Mouse (Mus musculus) hindbrain, embryonic 15.5 days (tissue): ENCODE results near the gene Hydin. TPM values are rescaled to one million over a fixed set of nuclear protein-coding genes. Genes with fewer than 3 reads are reported as not detected.

Experiments used
- ATAC-seq: fragments of 200-750 bp; cut with Nextera tagmentation; 2 replicates; pipeline ENCODE4 v1.8.0; 2017; ENCODE audit warnings: low read depth, moderate number of reproducible peaks, moderate TSS enrichment; ENCODE audit not compliant: low FRiP score
- H3K27ac ChIP-seq: fragments of 300-500 bp; sonication (generic); replicated peaks from 2 replicates; pipeline ENCODE4 v1.5.1; 2015; ENCODE audit warnings: mild to moderate bottlenecking, inconsistent platforms
- H3K27me3 ChIP-seq: fragments of 300-500 bp; sonication (generic); 2 replicates; pipeline ENCODE4 v1.6.1; 2015; ENCODE audit warnings: control low read depth, inconsistent platforms
- H3K36me3 ChIP-seq: fragments of 300-500 bp; sonication (generic); 2 replicates; pipeline ENCODE4 v1.6.1; 2015; ENCODE audit warnings: control low read depth, inconsistent platforms
- H3K4me1 ChIP-seq: fragments of 300-500 bp; sonication (generic); replicated peaks from 2 replicates; pipeline ENCODE4 v1.6.1; 2015; ENCODE audit warnings: control low read depth, inconsistent platforms
- H3K4me2 ChIP-seq: fragments of 300-500 bp; sonication (generic); 2 replicates; pipeline ENCODE4 v1.6.1; 2015; ENCODE audit warnings: moderate library complexity, mild to moderate bottlenecking, inconsistent platforms
- H3K4me3 ChIP-seq: fragments of 300-500 bp; sonication (generic); 2 replicates; pipeline ENCODE4 v1.5.1; 2015; ENCODE audit warnings: mild to moderate bottlenecking, inconsistent platforms
- H3K9ac ChIP-seq: fragments of 300-500 bp; sonication (generic); 2 replicates; pipeline ENCODE4 v1.6.1; 2015; ENCODE audit warnings: inconsistent platforms
- H3K9me3 ChIP-seq: fragments of 300-500 bp; sonication (generic); 2 replicates; pipeline ENCODE4 v1.6.1; 2016; ENCODE audit warnings: control low read depth, inconsistent platforms
- WGBS: fragments of 180-500 bp; shearing (Covaris S2); methylation state at CpG from one replicate; pipeline ENCODE4 v1.1.7; 2015; 5-methylcytosine and 5-hydroxymethylcytosine counted together
- polyA plus RNA-seq: library from polyadenylated mRNA; unstranded; fragments of >200 nt; fragmentation: Nextera tagmentation; extraction: Ambion mirVana; gene quantifications from 2 replicates; pipeline ENCODE4 v1.2.1, GENCODE M21; 2015

The Hydin gene
- polyA plus RNA-seq, 1 experiment from 2014 or later: 0.41 TPM

DNA sequence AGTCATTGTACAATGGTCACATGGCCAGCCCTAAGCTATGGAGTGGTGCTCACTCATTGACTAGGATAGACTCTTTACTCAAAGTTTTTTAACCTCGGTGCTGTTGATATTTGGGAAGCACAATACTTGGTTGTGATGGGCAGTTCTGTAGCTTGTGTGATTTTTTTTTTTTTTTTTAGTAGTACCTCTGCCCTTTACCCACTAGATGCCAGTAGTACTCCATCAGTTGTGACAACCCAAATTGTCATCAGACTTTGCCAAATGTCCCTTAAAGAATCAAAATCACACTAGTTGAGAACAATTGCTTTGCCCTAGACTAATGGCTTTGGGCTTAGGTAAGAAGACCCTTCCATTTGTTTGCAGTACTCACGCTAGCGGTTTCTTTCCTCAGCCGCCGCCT lies 353.1 kb downstream of the Hydin start:
- ATAC-seq: no peak
- WGBS: 94% methylated on average over 5 of the region's 5 CpGs
- no peaks in the 10 kb centered on the region for H3K9me3 ChIP-seq

DNA sequence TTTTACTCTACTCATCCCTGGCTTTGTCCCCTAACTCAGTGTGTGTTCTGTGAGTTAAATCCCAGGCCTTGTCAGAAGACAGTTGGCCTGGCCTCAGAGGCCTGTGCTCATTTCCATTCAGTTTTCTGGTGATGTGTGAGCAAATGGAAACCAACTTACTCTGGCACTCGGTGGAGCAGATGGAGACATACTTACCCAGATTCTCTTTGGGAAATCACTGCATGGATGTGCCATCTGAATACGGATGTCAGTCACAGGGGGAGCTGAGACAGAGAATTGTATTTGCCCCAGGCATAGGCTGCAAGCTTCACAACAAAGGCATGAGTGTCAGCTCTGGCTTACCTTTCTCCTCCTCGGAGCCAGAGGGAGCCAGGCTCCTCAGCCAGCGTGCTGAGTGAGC lies 359.7 kb downstream of the Hydin start:
- no peak for ATAC-seq
- 67% methylated on average over 4 of the region's 4 CpGs for WGBS
- H3K36me3 ChIP-seq: no peaks in the 10 kb centered on the region
- no peaks in the 10 kb centered on the region for H3K9me3 ChIP-seq
- no peaks in the 10 kb centered on the region for H3K27me3 ChIP-seq
- no peak overlapping the region for H3K27ac ChIP-seq
- H3K9ac ChIP-seq: no peak overlapping the region
- H3K4me1 ChIP-seq: peaks cover 10% of the 10 kb centered on the region
- H3K4me2 ChIP-seq: no peak overlapping the region
- H3K4me3 ChIP-seq: no peak overlapping the region

More for the DNA sequence above, 353.1 kb downstream of the Hydin start:
- no peaks in the 10 kb centered on the region for H3K36me3 ChIP-seq
- 0 out of 2 replicates have a peak overlapping the region, but pooled peaks have one; percentile 98 for H3K4me3 ChIP-seq
- H3K4me2 ChIP-seq: peak overlapping the region; percentile 77
- H3K9ac ChIP-seq: no peak overlapping the region
- no peak overlapping the region for H3K27ac ChIP-seq
- H3K27me3 ChIP-seq: no peaks in the 10 kb centered on the region
- H3K4me1 ChIP-seq: peaks cover 35% of the 10 kb centered on the region

- H3K36me3 ChIP-seq: peaks cover 14% of the 10 kb centered on the region
- 75% methylated on average over 9 of the region's 9 CpGs for WGBS
- H3K9me3 ChIP-seq: no peaks in the 10 kb centered on the region
- no peak overlapping the region for H3K4me3 ChIP-seq
- ATAC-seq: no peak
- H3K27me3 ChIP-seq: no peaks in the 10 kb centered on the region
- 0 out of 2 replicates have a peak, but pooled peaks cover 6% of the 10 kb centered on the region for H3K4me1 ChIP-seq
- H3K9ac ChIP-seq: no peak overlapping the region
- no peak overlapping the region for H3K27ac ChIP-seq
- no peak overlapping the region for H3K4me2 ChIP-seq
Observed at GRCm38 (mm10) chr8:110629245-110630063, 362.7 kb downstream of the Hydin start.

GRCm38 (mm10) chr8:110630079-110630478 lies 363.3 kb downstream of the Hydin start:
- Histone ChIP-seq H3K4me3 (no peak overlapping the region), H3K9me3 (no peaks in the 10 kb centered on the region), H3K27me3 (no peaks in the 10 kb centered on the region), H3K9ac (no peak overlapping the region), H3K27ac (no peak overlapping the region), H3K4me2 (no peak overlapping the region), H3K36me3 (peaks cover 21% of the 10 kb centered on the region), H3K4me1 (0 out of 2 replicates have a peak, but pooled peaks cover 6% of the 10 kb centered on the region)
- 95% methylated on average over 3 of the region's 3 CpGs for WGBS
- 0 out of 2 replicates have a peak, but pooled peaks have one; percentile 30 for ATAC-seq

DNA sequence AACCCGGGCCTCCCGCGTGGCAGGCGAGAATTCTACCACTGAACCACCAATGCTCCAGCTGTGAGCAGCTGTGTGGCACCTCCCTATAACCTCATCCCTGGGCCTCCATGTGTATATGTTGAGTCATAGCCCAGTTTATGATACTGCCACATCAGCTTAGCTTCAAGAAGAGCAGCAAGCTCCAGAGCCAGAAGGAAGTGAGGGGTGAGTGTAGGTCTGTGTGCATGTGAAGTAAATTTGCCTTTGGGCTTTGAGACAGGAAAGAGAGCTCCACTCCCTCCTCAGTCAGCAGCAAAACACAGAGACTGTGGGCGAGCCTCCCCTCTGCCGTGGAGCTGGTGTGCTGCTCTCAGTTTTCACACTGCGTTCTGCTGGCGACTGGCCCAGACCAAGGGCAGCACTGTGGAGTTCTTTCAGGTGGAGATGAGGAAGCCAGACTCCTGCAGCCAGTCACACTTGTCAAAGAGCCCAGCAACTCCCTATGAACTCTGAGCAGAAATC lies 363.8 kb downstream of the Hydin start:
- H3K4me1 ChIP-seq: 0 out of 2 replicates have a peak, but pooled peaks cover 6% of the 10 kb centered on the region
- H3K27ac ChIP-seq: peak overlapping the region; percentile 3
- no peak overlapping the region for H3K4me3 ChIP-seq
- H3K9me3 ChIP-seq: no peaks in the 10 kb centered on the region
- H3K36me3 ChIP-seq: peaks cover 26% of the 10 kb centered on the region
- H3K27me3 ChIP-seq: no peaks in the 10 kb centered on the region
- no peak overlapping the region for H3K4me2 ChIP-seq
- 78% methylated on average over 8 of the region's 8 CpGs for WGBS
- no peak overlapping the region for H3K9ac ChIP-seq
- no peak for ATAC-seq

- no peak for ATAC-seq
- WGBS: 95% methylated on average over 7 of the region's 7 CpGs
- H3K27ac ChIP-seq: peak overlapping the region; percentile 3; the same call in 1 of the 2 replicates
Observed at GRCm38 (mm10) chr8:110631201-110631600, 364.4 kb downstream of the Hydin start.

GRCm38 (mm10) chr8:110633814-110634213 lies 367.0 kb downstream of the Hydin start:
- H3K27ac ChIP-seq: no peak overlapping the region
- H3K4me2 ChIP-seq: no peak overlapping the region
- H3K4me3 ChIP-seq: no peak overlapping the region
- 98% methylated on average over 3 of the region's 3 CpGs for WGBS
- ATAC-seq: no peak
- 0 out of 2 replicates have a peak, but pooled peaks cover 6% of the 10 kb centered on the region for H3K4me1 ChIP-seq
- peaks cover 56% of the 10 kb centered on the region for H3K36me3 ChIP-seq
- H3K9ac ChIP-seq: no peak overlapping the region
- H3K9me3 ChIP-seq: no peaks in the 10 kb centered on the region
- H3K27me3 ChIP-seq: no peaks in the 10 kb centered on the region

More at GRCm38 (mm10) chr8:110631201-110631600, 364.4 kb downstream of the Hydin start:
- Histone ChIP-seq H3K27me3 (no peaks in the 10 kb centered on the region), H3K9ac (no peak overlapping the region), H3K9me3 (no peaks in the 10 kb centered on the region), H3K4me3 (no peak overlapping the region), H3K4me2 (no peak overlapping the region), H3K4me1 (0 out of 2 replicates have a peak, but pooled peaks cover 6% of the 10 kb centered on the region), H3K36me3 (peaks cover 32% of the 10 kb centered on the region)

GRCm38 (mm10) chr8:110636182-110636581 lies 369.4 kb downstream of the Hydin start:
- whole genome bisulfite sequencing: 92% methylated on average over 6 of the region's 6 CpGs
- ATAC-seq: no peak
- peaks cover 56% of the 10 kb centered on the region for H3K36me3 ChIP-seq
- no peaks in the 10 kb centered on the region for H3K9me3 ChIP-seq
- H3K4me1 ChIP-seq: no peaks in the 10 kb centered on the region
- H3K4me2 ChIP-seq: no peak overlapping the region
- H3K4me3 ChIP-seq: no peak overlapping the region
- no peak overlapping the region for H3K27ac ChIP-seq
- H3K9ac ChIP-seq: no peak overlapping the region
- no peaks in the 10 kb centered on the region for H3K27me3 ChIP-seq

DNA sequence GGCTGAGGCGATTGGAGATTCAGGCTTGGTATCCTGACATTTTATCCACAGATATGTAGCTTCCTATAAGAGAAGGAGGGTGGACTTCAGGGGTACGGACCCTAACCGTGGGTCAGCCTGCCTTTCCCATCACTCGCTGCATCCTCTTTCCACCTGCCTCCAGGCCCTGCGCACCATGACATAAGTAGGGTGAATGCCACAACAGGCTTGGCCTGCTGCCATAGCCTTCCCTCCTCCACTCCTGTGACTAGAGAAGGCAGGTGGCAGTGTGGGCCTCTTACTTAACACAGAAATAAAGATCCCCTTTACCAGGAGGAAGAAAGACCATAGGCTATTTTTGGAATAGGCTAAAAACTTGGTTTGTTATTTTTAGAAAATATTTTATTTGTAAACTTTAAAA lies 375.6 kb downstream of the Hydin start:
- Histone ChIP-seq H3K9me3 (no peaks in the 10 kb centered on the region), H3K27me3 (no peaks in the 10 kb centered on the region), H3K36me3 (peaks cover 23% of the 10 kb centered on the region), H3K27ac (no peak overlapping the region), H3K4me2 (no peak overlapping the region), H3K9ac (no peak overlapping the region), H3K4me3 (no peak overlapping the region), H3K4me1 (no peaks in the 10 kb centered on the region)
- WGBS: 92% methylated on average over 5 of the region's 5 CpGs
- ATAC-seq: no peak

GRCm38 (mm10) chr8:110643177-110643576 lies 376.4 kb downstream of the Hydin start:
- Histone ChIP-seq H3K36me3 (peaks cover 15% of the 10 kb centered on the region), H3K4me2 (no peak overlapping the region), H3K4me1 (no peaks in the 10 kb centered on the region), H3K9ac (no peak overlapping the region), H3K9me3 (no peaks in the 10 kb centered on the region), H3K27ac (no peak overlapping the region), H3K4me3 (no peak overlapping the region), H3K27me3 (no peaks in the 10 kb centered on the region)
- ATAC-seq: no peak
- 78% methylated on average over 4 of the region's 4 CpGs for WGBS

- Histone ChIP-seq H3K36me3 (peaks cover 14% of the 10 kb centered on the region; the same call in 1 of the 2 replicates), H3K9me3 (no peaks in the 10 kb centered on the region), H3K4me2 (no peak overlapping the region), H3K4me3 (no peak overlapping the region), H3K4me1 (no peaks in the 10 kb centered on the region), H3K27ac (no peak overlapping the region), H3K9ac (no peak overlapping the region), H3K27me3 (no peaks in the 10 kb centered on the region)
- 84% methylated on average over 4 of the region's 4 CpGs for WGBS
- ATAC-seq: no peak
Observed at GRCm38 (mm10) chr8:110644422-110644821, 377.6 kb downstream of the Hydin start.

DNA sequence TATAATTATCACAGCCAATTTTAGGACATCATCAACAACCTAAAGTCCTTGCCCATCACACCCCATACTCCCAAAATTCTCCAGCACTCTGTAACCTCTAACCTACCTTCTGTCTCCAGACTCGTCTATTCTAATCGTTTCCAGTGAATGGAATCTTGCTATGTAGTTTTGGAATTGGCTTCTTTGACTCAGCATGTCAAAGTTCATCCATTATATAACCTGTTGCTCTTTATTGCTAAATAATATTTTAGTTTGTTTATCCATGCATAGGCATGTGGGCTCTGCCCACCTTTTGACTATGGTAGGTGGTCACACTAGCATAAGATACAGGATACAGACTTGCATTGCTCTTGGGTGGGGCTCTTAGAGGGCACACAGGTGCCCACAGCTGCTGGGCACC lies 378.1 kb downstream of the Hydin start:
- H3K4me3 ChIP-seq: no peak overlapping the region
- H3K36me3 ChIP-seq: peaks cover 18% of the 10 kb centered on the region
- no peak for ATAC-seq
- 91% methylated on average over 2 of the region's 2 CpGs for WGBS
- H3K27ac ChIP-seq: no peak overlapping the region
- no peak overlapping the region for H3K4me2 ChIP-seq
- no peaks in the 10 kb centered on the region for H3K27me3 ChIP-seq
- no peaks in the 10 kb centered on the region for H3K4me1 ChIP-seq
- H3K9ac ChIP-seq: no peak overlapping the region
- H3K9me3 ChIP-seq: no peaks in the 10 kb centered on the region
